Comparison of ENCODE assay signal across 30 mouse cellular contexts in the genomic region with DNA sequence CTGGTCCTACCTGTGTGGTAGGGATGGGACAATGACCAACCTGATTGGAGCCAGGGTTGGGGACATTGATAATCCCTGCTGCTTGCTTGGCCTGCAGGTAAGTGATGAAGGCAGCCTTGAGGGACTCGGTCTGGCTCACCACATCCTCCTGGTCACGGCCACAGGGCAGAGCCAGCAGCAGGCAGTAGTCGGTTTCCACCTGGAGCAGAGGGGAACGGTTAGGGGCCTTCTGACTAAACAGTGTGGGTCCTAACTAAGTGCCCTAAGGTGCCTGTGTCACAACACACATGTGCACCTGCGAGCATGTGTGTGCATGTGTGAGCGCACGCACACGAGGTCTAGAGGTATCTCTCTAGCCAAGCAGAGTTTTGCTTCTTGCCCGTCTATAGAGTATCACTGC. TPM values are rescaled to one million over a fixed set of nuclear protein-coding genes. Genes with fewer than 3 reads are reported as not detected.
"Had no signal": no experiment of that assay in that cellular context is flagged by ENCODE, and none has a peak within 500 bp of the region (broad histone marks: within the 10 kb centered on the region; RNA-seq: fewer than 3 reads in every experiment).

No protein-coding gene starts in this region.

- H3K27ac ChIP-seq: heart, embryonic 13.5 days; heart, embryonic 15.5 days; hindbrain, embryonic 13.5 days; hindbrain, embryonic 15.5 days; hindbrain, postnatal 0 days; kidney, embryonic 15.5 days; kidney, postnatal 0 days; limb, embryonic 13.5 days; liver, embryonic 12.5 days; liver, embryonic 14.5 days had no signal

- ATAC-seq: hindbrain, postnatal 0 days; intestine, embryonic 16.5 days; liver, embryonic 12.5 days had no signal

- DNase-seq: gastrocnemius, postnatal 14 days; gastrocnemius, postnatal 36 days; heart, adult 18-20 months; heart, postnatal 36 days; kidney, adult 11 months; kidney, adult 2 months; kidney, adult 9 months; kidney, postnatal 14 days; layer of hippocampus, adult 9-11 months; layer of hippocampus, postnatal 36 days had no signal

- H3K4me3 ChIP-seq: heart, embryonic 13.5 days; heart, embryonic 15.5 days; hindbrain, embryonic 13.5 days; hindbrain, embryonic 15.5 days; kidney, embryonic 15.5 days; limb, embryonic 13.5 days; limb, embryonic 15.5 days; liver, embryonic 12.5 days had no signal

RNA-seq across cellular contexts. Expression of gene Srarp, which starts 33.4 kb away (rescaled TPM):
- total RNA-seq: gastrocnemius, postnatal 14 days; hematopoietic stem cell, adult 5-6 weeks; liver, adult 2 months had no signal

RNA-seq across cellular contexts. Expression of gene Hspb7, which starts 48.8 kb away (rescaled TPM):
- total RNA-seq: hindbrain, postnatal 0 days; layer of hippocampus, adult 18-20 months; layer of hippocampus, postnatal 36 days; left cerebral cortex, postnatal 4 days had no signal

RNA-seq across cellular contexts. Expression of gene Clcnkb, which starts 53.5 kb away (rescaled TPM):
- total RNA-seq: hematopoietic stem cell, adult 5-6 weeks; layer of hippocampus, adult 18-20 months; layer of hippocampus, postnatal 14 days; layer of hippocampus, postnatal 36 days; left cerebral cortex, adult 18-20 months; left cerebral cortex, postnatal 10 days; left cerebral cortex, postnatal 25 days; left cerebral cortex, postnatal 4 days; liver, adult 2 months had no signal
